ENCODE assay signal across 8 mouse cellular contexts in genomic region chr19:4099837-4100717, GRCm38 (mm10). TPM values are rescaled to one million over a fixed set of nuclear protein-coding genes. Genes with fewer than 3 reads are reported as not detected.
DNase-seq lines count a peak whose midpoint lies in the region; ATAC-seq and TF ChIP-seq lines count a peak whose summit lies in the region.

Pitpnm1 (plus strand) TSS chr19:4099998.

- peak within 1 kb of the TSS; percentile 15 for H3K9ac ChIP-seq in lung, embryonic 15.5 days

- intact Hi-C loops in heart, postnatal 14 days (cut with DNase I): loop anchor here (2.0 kb wide), 1 partner anchor 129 kb away; no protein-coding TSS in a partner anchor

- peaks cover 58% of the 10 kb centered on the region for H3K4me1 ChIP-seq in forebrain, embryonic 10.5 days
- H3K4me1 ChIP-seq in lung, embryonic 15.5 days: peaks cover 40% of the 10 kb centered on the region

- no peak for ATAC-seq in lung, embryonic 15.5 days (ENCODE audit: borderline replicate concordance, extremely low read depth, low FRiP score, low TSS enrichment)

- H3K79me2 ChIP-seq in C2C12 (ENCODE audit: control insufficient read depth, insufficient read depth): peaks cover 36% of the 10 kb centered on the region

- H3K36me3 ChIP-seq in C2C12 (ENCODE audit: control insufficient read depth, insufficient read depth): peaks cover 31% of the 10 kb centered on the region
- peaks cover 11% of the 10 kb centered on the region for H3K36me3 ChIP-seq in forebrain, embryonic 10.5 days (replicated peaks)
- no peaks in the 10 kb centered on the region for H3K36me3 ChIP-seq in lung, embryonic 15.5 days

- H3K4me3 ChIP-seq in C2C12 (ENCODE audit: insufficient read depth, poor library complexity, severe bottlenecking): peak within 1 kb of the TSS; percentile 69
- peak within 1 kb of the TSS; percentile 63 for H3K4me3 ChIP-seq in forebrain, embryonic 10.5 days
- H3K4me3 ChIP-seq in lung, embryonic 15.5 days: peak within 1 kb of the TSS; percentile 47

- TF ChIP-seq CTCF in C2C12 (IDR thresholded peaks at IDR 0.05; ENCODE audit: control insufficient read depth, insufficient read depth, insufficient read length): no peak

- peak within 1 kb of the TSS; percentile 80 for H3K4me2 ChIP-seq in lung, embryonic 15.5 days

- no peaks in the 10 kb centered on the region for H3K27me3 ChIP-seq in C2C12 (ENCODE audit: control insufficient read depth, insufficient read depth, insufficient read length)
- peaks cover 53% of the 10 kb centered on the region for H3K27me3 ChIP-seq in forebrain, embryonic 10.5 days (ENCODE audit: poor library complexity, severe bottlenecking)
- H3K27me3 ChIP-seq in lung, embryonic 15.5 days: peaks cover 35% of the 10 kb centered on the region

- H3K27ac ChIP-seq in forebrain, embryonic 10.5 days: peak within 1 kb of the TSS; percentile 73
- H3K27ac ChIP-seq in lung, embryonic 15.5 days: peak within 1 kb of the TSS; percentile 63

- H3ac ChIP-seq in C2C12 (ENCODE audit: control insufficient read depth, insufficient read length, low read depth): peak within 1 kb of the TSS; percentile 99

- H3K9me3 ChIP-seq in forebrain, embryonic 10.5 days: no peaks in the 10 kb centered on the region
- no peaks in the 10 kb centered on the region for H3K9me3 ChIP-seq in lung, embryonic 15.5 days

- WGBS in forebrain, embryonic 10.5 days: under 1% methylated on average over 52 of the region's 53 CpGs
- 1% methylated on average over 53 of the region's 53 CpGs for WGBS in large intestine, adult 2 months
- WGBS in lung, embryonic 15.5 days: 1% methylated on average over 53 of the region's 53 CpGs

- peaks cover 9% of the 10 kb centered on the region for H3K79me3 ChIP-seq in C2C12 (ENCODE audit: low read depth)

- peak; percentile 92 to 94 for DNase-seq in adrenal gland, postnatal 36 days
- DNase-seq in forebrain, embryonic 10.5 days (ENCODE audit: extremely low spot score, low spot score): peak; percentile 51
- DNase-seq in heart, postnatal 14 days: peak; percentile 86 to 88
- DNase-seq in large intestine, adult 2 months (ENCODE audit: low read depth, low spot score): no peak
- DNase-seq in ovary, adult 18-20 months (ENCODE audit: low spot score): peak; percentile 63
- DNase-seq in thymus, postnatal 4 days: peak; percentile 88

TF ChIP-seq in C2C12, 6 proteins besides CTCF, POLR2A, EP300 and RAD21:
- no peak for TF ChIP-seq MAX (IDR thresholded peaks at IDR 0.05)
- no peak for TF ChIP-seq MYOD1 (IDR thresholded peaks at IDR 0.05; ENCODE audit: control insufficient read depth, insufficient read length, low read depth)
- TF ChIP-seq CEBPB (IDR thresholded peaks at IDR 0.05; ENCODE audit: low read depth): no peak
- no peak for TF ChIP-seq FOSL1 (IDR thresholded peaks at IDR 0.05; ENCODE audit: insufficient read depth, low read length, poor library complexity, severe bottlenecking)
- TF ChIP-seq MYOG (IDR thresholded peaks at IDR 0.05; ENCODE audit: control insufficient read depth, extremely low read depth, insufficient read length): no peak
- TF ChIP-seq USF1 (IDR thresholded peaks at IDR 0.05; ENCODE audit: low read depth): no peak

RNA-seq across cellular contexts. Expression of gene Pitpnm1, which starts in this region (rescaled TPM):
- 43.1 TPM for polyA plus RNA-seq in C2C12 (2012; fragmentation: generic; extraction: Trizol)
- 100 to 1,000 TPM in 1 of 2 experiments, 10 to 100 TPM in 1; 59.7 to 158 TPM for total RNA-seq in adrenal gland, postnatal 36 days (2021)
- polyA plus RNA-seq in forebrain, embryonic 10.5 days (2016; fragmentation: Nextera tagmentation; extraction: Ambion mirVana): 12.1 and 15.8 TPM in 2 replicates
- 10 to 100 TPM; 25.0 to 26.4 TPM for total RNA-seq in heart, postnatal 14 days (2021)
- polyA plus RNA-seq in large intestine, adult 2 months (2012; rRNA removed): 114 and 145 TPM in 2 replicates
- polyA plus RNA-seq in lung, embryonic 15.5 days (2015; fragmentation: Nextera tagmentation; extraction: Ambion mirVana): 12.5 and 13.8 TPM in 2 replicates
